Mouse (Mus musculus) liver, embryonic 14.5 days (tissue): ENCODE data around the gene Olfr535.

Source experiments
- CTCF ChIP-seq: IDR thresholded peaks from 2 replicates; pipeline ENCODE4 v1.5.1; 2016; ENCODE audit warnings: antibody characterized with exemption, low read depth, control low read depth
- EP300 ChIP-seq: IDR thresholded peaks from 2 replicates; pipeline ENCODE4 v1.6.1; 2016; ENCODE audit warnings: antibody characterized with exemption, low read depth

DNA sequence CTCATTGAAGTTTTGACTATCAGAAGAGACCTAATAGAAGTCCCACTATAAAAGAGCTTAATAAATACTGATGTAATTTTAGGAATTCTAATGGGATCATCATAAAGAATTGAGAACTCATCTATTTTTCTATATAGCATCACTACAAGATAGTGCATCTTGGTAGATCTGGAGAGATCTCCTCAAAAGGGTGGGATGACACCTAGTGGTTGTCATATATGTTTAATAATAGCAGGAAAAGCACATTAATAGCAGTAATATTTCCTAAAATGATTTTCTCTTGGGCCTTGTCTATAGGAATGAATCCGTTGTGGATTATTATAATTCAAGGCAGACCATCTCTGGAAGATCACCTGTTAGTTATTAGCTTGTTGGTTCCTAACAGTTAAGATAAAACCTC, 40.9 kb upstream of the Olfr535 start:
- TF ChIP-seq CTCF (no peak), EP300 (no peak)
